Mouse (Mus musculus): ENCODE data around the gene Pacs2.

Gene Pacs2

DNA sequence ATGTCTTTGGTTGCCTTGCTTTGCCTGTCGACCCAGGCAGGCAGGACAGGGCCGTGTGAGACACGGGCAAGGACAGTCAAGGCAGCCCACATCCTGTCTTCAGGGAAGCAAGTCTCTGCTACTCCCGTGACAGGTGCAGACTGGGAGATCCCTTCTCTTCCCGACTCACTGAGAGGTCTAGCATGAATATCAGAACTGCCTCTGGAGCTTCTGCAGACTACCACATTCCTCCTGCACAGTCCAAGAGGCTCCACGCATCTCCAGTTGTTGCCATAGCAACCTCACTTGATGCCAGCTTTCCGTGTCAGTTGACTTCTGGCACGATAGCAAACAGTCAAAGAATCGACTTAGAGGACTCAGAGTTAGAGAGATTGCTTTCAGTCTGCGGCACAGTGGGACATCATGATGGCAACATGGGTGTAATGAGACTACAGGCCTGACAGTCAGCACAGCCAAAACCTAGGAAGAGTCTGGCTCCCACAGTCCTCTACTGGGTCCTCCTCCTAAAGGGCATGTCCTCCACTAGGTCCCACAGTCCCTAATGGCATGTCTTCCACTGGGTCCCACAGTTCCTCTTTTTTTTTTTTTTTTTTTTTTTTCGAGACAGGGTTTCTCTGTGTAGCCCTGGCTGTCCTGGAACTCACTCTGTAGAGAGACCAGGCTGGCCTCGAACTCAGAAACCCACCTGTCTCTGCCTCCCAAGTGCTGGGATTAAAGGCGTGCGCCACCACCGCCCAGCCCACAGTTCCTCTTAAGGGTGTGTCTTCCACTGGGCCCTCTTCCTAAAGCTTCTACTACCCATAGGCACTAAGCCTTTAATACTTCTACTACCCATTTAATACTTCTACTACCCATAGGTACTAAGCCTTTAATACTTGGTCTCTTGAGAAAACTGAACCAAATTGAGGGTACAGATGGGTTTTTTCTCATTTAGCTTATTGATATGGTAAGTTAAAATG is 27.5 kb downstream of the Pacs2 start:
- DNase-seq (ENCODE audit: low read depth, low spot score), result no peak

GRCm38 (mm10) chr12:113042543-113042942 is 28.2 kb downstream of the Pacs2 start:
- DNase-seq (ENCODE audit: low read depth, low spot score), result no peak

DNA sequence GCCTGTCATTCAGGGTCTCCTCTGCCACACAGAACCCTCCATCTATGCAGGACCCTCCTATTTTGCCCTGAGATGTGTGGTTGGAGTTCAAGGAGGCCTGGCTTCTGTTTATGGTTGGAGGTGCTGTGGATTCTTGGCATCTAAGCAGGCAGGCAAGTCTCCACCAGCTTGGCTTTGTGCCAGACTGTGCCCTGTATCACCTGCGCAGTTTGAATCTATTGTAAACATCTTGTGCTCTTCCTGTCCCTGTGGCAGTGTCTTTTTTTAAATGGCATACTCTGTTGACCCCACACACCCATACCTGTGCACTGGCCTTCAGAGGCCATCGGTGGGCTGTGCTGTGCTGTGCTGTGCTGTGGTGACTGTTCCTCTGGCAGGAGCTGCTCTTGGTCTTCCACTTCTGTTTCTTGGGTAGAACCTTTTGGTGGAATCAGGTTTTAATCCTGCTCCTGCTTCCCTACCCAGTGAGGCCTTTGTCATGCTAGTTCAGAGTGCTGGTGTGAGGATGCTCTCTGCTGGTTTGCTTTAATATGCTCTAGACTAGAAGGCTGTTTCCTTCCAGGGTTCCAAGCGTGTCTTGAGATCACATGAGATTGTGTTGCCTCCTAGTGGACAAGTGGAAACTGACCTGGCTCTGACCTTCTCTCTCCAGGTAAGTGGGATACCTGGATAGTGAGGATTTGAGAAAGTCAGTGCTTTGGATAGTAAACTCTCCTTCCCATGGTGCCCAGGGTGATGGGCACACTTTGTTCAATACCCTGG is 30.8 kb downstream of the Pacs2 start:
- peak; percentile 28 for DNase-seq (ENCODE audit: low read depth, low spot score)

DNA sequence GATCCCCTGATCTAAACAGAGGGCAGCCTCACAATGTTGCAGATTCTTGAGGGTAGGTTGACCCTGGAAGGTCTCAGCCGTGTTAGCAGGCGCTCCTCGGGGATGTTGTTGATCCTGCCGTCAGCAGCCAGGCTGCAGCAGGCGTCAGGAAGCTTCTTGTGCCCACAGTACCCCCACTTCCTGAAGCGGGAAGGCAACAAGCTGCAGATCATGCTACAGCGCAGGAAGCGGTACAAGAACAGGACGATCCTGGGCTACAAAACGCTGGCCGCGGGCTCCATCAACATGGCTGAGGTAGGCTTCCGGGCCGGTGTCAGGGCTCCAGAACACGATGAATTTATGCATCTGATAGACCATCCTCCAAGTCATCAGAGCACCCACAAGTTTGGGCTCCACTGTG is 32.6 kb downstream of the Pacs2 start:
- DNase-seq (ENCODE audit: low read depth, low spot score), result no peak

DNA sequence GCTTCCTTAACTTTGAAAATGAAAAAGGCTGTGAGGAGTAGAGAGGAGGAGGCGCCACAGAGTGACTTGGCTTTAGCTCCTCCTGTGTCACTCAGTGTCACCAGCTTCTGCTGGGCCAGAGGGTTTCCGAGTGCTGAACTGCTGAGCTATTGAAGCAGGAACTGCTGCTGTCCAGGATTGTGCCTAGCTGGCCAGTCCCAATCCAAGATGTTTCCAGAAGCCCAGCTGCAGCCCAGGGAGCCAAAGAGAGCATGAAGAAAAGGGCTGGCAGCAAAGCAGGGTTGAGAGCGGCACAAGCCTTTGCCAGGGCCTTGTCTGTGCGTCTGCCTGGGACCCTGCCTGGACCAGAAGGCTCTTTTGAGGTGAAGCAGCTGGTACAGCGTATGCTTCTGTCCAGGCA is 33.8 kb downstream of the Pacs2 start:
- no peak for DNase-seq (ENCODE audit: low read depth, low spot score)

DNA sequence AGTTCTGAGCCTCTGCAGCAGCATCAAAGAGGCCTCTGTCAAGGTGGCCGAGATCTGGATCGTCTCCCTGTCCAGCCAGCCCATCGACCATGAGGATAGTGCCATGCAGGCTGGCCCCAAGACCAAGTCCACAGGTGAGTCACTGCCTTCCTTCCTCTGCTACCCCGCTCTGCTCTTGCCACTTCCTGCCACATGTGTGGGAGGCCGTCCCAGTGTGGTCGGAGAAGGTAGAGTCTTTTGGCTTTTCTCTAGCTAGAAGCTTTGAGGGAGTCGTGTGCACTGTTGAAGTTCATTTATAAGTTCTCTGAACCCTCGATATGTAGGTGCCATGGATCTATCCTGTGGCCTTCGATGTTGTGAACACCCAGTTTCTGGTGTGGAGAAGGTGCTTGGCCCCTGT is 35.5 kb downstream of the Pacs2 start:
- no peak for DNase-seq (ENCODE audit: low read depth, low spot score)

GRCm38 (mm10) chr12:113050671-113051070 is 36.4 kb downstream of the Pacs2 start:
- no peak for DNase-seq (ENCODE audit: low read depth, low spot score)

- no peak for DNase-seq (ENCODE audit: low read depth, low spot score)
These were observed 37.5 kb downstream of the Pacs2 start for GRCm38 (mm10) chr12:113051628-113052403.

DNA sequence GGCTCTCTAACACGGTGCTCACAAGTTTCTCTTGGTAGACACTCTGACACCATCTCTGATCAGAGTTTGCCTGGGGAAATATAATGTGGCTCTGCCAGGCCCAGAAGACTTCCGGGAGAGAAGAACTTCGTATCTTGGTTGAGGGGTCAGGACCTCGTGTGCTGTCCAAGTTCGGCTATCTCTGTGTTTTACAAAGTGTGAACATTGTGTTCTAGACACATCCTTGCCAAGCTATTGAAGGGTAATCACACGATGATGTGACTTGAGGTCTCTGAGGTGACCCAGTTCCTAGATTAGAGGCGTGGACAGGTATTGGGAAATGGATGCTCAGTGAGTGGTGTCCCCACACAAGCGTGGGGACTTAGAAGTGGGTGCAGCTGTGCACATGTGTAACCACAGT is 41.8 kb downstream of the Pacs2 start:
- DNase-seq (ENCODE audit: low read depth, low spot score), result no peak

GRCm38 (mm10) chr12:113060178-113060577 is 45.9 kb downstream of the Pacs2 start:
- DNase-seq (ENCODE audit: low read depth, low spot score), result no peak

- DNase-seq (ENCODE audit: low read depth, low spot score), result no peak
These were observed 47.3 kb downstream of the Pacs2 start for GRCm38 (mm10) chr12:113061606-113062005.

DNA sequence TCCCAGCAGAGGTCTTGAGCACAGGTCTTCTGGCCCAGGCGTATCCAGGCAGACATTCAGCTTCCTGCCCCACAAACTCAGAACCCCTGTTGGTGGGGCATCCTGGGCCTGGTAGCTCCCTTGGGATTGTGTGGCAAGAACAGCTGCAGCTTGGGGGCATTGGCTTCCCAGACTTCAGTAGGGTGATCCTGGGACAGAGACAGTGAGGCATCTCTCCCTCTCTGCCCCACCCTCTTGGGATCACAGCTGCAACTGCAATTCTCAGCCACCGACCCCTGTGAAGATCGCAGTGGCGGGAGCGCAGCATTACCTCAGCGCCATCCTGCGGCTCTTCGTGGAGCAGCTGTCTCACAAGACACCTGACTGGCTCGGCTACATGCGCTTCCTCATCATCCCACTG is 47.9 kb downstream of the Pacs2 start:
- DNase-seq (ENCODE audit: low read depth, low spot score), result no peak

- no peak for DNase-seq (ENCODE audit: low read depth, low spot score)
These were observed 49.4 kb downstream of the Pacs2 start for GRCm38 (mm10) chr12:113063700-113064099.

GRCm38 (mm10) chr12:113068002-113068401 is 53.7 kb downstream of the Pacs2 start:
- no peak for DNase-seq (ENCODE audit: low read depth, low spot score)

GRCm38 (mm10) chr12:113069389-113069788 is 55.1 kb downstream of the Pacs2 start:
- no peak for DNase-seq (ENCODE audit: low read depth, low spot score)

- DNase-seq (ENCODE audit: low read depth, low spot score), result no peak
These were observed 57.0 kb downstream of the Pacs2 start for GRCm38 (mm10) chr12:113071321-113071720.

DNA sequence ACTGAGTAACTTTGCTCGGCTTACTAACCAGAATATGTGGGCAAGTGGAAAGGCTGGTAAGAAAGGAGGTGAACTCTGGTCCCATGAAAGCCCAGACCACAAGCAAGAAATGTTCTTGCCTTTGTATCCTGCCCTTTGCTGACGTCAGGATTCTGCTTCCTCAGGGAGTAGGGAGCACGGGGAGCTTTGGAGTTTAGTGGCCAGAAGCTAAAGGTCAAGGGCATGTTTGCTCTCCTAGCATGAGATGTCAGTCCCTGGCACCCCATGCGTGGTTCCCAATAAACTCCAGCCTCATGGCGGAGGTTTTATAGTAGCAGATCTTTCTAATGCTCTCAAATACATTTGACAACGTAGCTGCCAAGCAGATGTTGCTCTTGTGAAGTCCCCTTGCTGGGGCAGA is 57.5 kb downstream of the Pacs2 start:
- DNase-seq (ENCODE audit: low read depth, low spot score), result no peak

DNA sequence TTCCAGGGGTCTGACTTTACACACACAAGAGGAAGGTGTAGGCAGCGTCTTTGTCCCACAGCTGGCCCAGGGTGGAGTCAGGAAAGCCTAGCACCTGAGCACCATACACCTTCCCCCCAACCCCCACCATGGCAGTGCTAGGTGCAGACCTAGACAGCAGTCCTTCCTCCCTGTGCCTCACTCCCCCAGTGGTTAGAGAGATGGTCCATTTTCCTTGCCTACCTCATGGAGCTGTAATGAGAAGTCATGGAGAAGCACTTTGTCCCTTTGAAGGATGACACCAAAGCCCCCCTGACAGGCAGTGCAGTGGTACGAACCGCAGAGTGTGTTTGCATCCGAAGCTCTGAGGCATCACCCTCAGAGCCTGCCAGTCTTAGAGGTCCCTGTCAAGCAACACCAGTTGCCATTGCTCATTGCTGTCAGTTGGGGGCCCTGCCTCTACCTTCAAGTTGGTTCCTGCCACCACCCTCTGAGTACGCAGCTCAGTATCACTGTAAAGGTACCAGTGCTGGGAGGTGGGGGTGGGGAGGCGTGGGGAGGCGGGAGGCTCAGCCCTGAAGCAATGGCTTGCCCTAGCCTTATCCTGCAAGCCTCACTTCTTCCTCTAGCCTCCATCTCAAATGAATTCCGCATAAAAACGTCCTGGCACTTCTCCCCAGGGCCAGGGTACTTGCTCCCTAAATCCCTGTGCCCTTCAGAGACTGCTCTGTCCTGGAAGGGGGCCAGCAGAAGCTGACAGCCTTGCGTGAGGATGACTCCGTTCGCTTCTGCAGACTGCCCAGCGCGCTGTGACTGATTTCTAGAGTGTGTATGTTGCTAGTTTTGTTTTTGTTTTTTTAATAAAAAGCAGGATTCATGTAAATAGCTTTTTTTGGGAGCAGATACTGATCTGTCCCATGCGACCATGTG is 59.4 kb downstream of the Pacs2 start:
- peak; percentile 80 for DNase-seq (ENCODE audit: low read depth, low spot score)

- DNase-seq (ENCODE audit: low read depth, low spot score), result peak; percentile 90
These were observed 60.2 kb downstream of the Pacs2 start, which contains the start of gene Tex22 for GRCm38 (mm10) chr12:113074329-113075062. Gene Tex22 (plus strand): TSS chr12:113074502.

- peak; percentile 94 for DNase-seq (ENCODE audit: low read depth, low spot score)
These were observed 60.8 kb downstream of the Pacs2 start for GRCm38 (mm10) chr12:113075063-113075454.

All from A20 (cell line).